Mouse (Mus musculus): ENCODE measurements at regions not wholly inside any gene's neighbourhood (a gene's known extent, or its start where the extent isn't known, plus 50 kb on each side); places are given as distances from the start of the nearest gene placed in this dataset.

- ATAC-seq (replicated peaks; ENCODE audit: low FRiP score, low TSS enrichment, poor library complexity, severe bottlenecking) = no peak
These were observed 130.8 kb upstream of the Zmiz1 start for GRCm38 (mm10) chr14:25328230-25328629.

- ATAC-seq (replicated peaks; ENCODE audit: low FRiP score, low TSS enrichment, poor library complexity, severe bottlenecking) = no peak
These were observed 124.8 kb upstream of the Zmiz1 start for GRCm38 (mm10) chr14:25334186-25334585.

DNA sequence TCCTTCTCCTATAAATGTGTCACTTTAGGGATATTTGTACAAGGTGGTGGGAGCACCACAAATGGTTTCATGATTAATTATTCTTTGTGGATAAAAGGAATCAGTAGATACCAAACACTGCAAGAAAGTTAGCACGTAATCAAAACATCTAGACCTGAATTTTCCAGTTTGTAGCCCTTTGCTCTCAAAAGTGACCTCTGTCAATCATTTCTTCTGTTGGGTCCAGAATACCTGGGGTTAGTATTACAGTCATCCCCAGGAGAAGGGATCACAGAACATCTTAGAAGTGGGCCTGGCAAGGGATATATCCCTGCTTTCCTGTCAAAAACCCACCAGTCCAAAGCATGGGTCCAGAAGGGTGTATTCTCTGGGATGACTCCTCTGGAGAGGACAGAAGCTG lies 122.1 kb upstream of the Zmiz1 start:
- ATAC-seq (replicated peaks; ENCODE audit: low FRiP score, low TSS enrichment, poor library complexity, severe bottlenecking) = no peak

GRCm38 (mm10) chr14:25338404-25339051 lies 120.5 kb upstream of the Zmiz1 start:
- no peak for ATAC-seq (replicated peaks; ENCODE audit: low FRiP score, low TSS enrichment, poor library complexity, severe bottlenecking)

GRCm38 (mm10) chr14:25340845-25341244 lies 118.1 kb upstream of the Zmiz1 start:
- no peak for ATAC-seq (replicated peaks; ENCODE audit: low FRiP score, low TSS enrichment, poor library complexity, severe bottlenecking)

GRCm38 (mm10) chr14:25341848-25342427 lies 117.0 kb upstream of the Zmiz1 start:
- ATAC-seq (replicated peaks; ENCODE audit: low FRiP score, low TSS enrichment, poor library complexity, severe bottlenecking) = no peak

- ATAC-seq (replicated peaks; ENCODE audit: low FRiP score, low TSS enrichment, poor library complexity, severe bottlenecking) = no peak
These were observed 116.0 kb upstream of the Zmiz1 start for GRCm38 (mm10) chr14:25342865-25343565.

GRCm38 (mm10) chr14:25345995-25346394 lies 113.0 kb upstream of the Zmiz1 start:
- no peak for ATAC-seq (replicated peaks; ENCODE audit: low FRiP score, low TSS enrichment, poor library complexity, severe bottlenecking)

GRCm38 (mm10) chr14:25346813-25347610 lies 112.0 kb upstream of the Zmiz1 start:
- no peak for ATAC-seq (replicated peaks; ENCODE audit: low FRiP score, low TSS enrichment, poor library complexity, severe bottlenecking)

DNA sequence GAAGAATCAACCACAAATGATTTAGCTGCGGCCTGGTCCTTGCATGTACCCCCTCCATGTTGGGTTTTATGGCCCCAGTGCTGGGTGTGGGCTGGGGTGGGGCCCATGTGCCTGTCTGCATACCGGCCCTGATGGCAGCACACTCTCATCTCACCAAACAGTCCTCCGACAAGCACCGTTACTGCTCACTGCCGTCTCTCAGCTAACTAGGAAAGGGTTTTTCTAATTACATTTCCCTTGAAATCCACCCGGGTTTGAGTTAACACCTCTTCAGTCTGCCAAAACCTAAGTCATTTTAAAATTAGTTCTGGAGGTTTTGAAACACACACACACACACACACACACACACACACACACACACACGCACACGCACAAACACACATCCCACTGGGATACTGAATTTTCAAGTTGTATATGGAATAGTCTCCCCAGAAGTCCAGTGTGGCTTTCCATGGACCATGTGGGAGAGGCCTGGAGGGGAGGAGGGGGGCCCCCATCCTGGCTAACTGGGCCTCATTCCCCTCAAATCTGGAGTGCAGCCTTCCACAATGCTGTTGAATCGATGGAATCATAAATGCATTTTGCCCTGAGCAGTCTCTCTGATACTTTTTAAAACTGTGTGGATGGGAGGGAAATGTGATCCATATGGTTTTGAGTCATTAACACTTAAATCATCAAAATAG lies 108.6 kb upstream of the Zmiz1 start:
- no peak for ATAC-seq (replicated peaks; ENCODE audit: low FRiP score, low TSS enrichment, poor library complexity, severe bottlenecking)

GRCm38 (mm10) chr14:25353804-25354203 lies 105.2 kb upstream of the Zmiz1 start:
- ATAC-seq (replicated peaks; ENCODE audit: low FRiP score, low TSS enrichment, poor library complexity, severe bottlenecking) = no peak

- ATAC-seq (replicated peaks; ENCODE audit: low FRiP score, low TSS enrichment, poor library complexity, severe bottlenecking) = no peak
These were observed 104.6 kb upstream of the Zmiz1 start for GRCm38 (mm10) chr14:25354288-25354850.

DNA sequence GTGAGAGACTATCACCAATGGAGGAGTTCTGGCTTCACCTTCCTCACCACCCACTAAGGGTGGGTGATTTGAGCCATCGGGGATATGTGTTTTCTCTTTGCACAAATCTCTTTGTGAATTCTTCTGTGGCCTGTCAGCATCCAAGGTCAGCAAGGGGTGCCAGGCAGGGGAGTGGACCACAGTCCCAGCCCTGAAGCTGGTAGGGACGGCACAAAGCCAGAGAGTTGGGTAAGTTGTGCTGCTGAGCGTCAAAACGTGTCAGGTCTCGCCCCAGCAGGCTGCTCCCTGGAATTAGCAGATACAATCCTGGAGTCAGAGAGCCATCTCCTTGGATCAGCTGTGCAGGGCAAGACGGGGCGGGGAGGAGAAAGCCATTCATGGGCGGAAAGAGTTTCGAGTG lies 101.2 kb upstream of the Zmiz1 start:
- ATAC-seq (replicated peaks; ENCODE audit: low FRiP score, low TSS enrichment, poor library complexity, severe bottlenecking) = no peak

- no peak for ATAC-seq (replicated peaks; ENCODE audit: low FRiP score, low TSS enrichment, poor library complexity, severe bottlenecking)
These were observed 99.1 kb upstream of the Zmiz1 start for GRCm38 (mm10) chr14:25359824-25360294.

- no peak for ATAC-seq (replicated peaks; ENCODE audit: low FRiP score, low TSS enrichment, poor library complexity, severe bottlenecking)
These were observed 98.3 kb upstream of the Zmiz1 start for GRCm38 (mm10) chr14:25360726-25361125.

- ATAC-seq (replicated peaks; ENCODE audit: low FRiP score, low TSS enrichment, poor library complexity, severe bottlenecking) = no peak
These were observed 97.9 kb upstream of the Zmiz1 start for GRCm38 (mm10) chr14:25361129-25361528.

- no peak for ATAC-seq (replicated peaks; ENCODE audit: low FRiP score, low TSS enrichment, poor library complexity, severe bottlenecking)
These were observed 96.2 kb upstream of the Zmiz1 start for GRCm38 (mm10) chr14:25362771-25363170.

- no peak for ATAC-seq (replicated peaks; ENCODE audit: low FRiP score, low TSS enrichment, poor library complexity, severe bottlenecking)
These were observed 93.7 kb upstream of the Zmiz1 start for GRCm38 (mm10) chr14:25365226-25365800.

DNA sequence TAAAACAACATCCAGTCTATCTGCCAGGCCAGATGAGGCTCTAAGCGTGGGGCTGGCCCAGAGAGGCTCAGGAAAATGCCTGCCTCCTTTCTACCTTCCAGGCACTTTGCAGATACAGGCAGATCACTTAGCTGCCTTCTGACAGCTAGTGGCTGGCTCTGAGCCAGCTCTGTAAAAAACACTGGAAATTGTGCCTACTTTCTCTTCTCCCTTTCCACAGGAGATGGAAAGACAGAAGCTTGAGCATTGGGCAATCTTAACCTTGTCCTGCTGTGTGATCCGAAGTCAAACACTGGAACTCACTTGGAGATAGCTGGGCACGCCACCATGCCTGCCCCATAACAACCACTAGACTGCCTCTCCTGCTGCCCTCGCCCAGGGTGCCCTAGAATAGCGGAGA lies 93.0 kb upstream of the Zmiz1 start:
- no peak for ATAC-seq (replicated peaks; ENCODE audit: low FRiP score, low TSS enrichment, poor library complexity, severe bottlenecking)
